Mouse (Mus musculus) heart, embryonic 14.5 days (tissue): ENCODE results near the gene Ahdc1. TPM values are rescaled to one million over a fixed set of nuclear protein-coding genes. Genes with fewer than 3 reads are reported as not detected.
A peak's percentile ranks its signal among the peaks of the same experiment; 100 is the strongest.

ENCODE experiments used
- ATAC-seq: fragments of 200-750 bp; cut with Nextera tagmentation; 2 replicates; pipeline ENCODE4 v1.8.0; 2017; ENCODE audit warnings: low read depth, moderate TSS enrichment; ENCODE audit not compliant: insufficient number of reproducible peaks, insufficient read depth, low FRiP score
- H3K27ac ChIP-seq, 2 experiments: fragments of 200-500 bp in 1 of 2; fragments of 300-500 bp in 1 of 2; sonication (generic) in 1 of 2; replicated peaks in 1 of 2; 2 replicates each; pipeline ENCODE4 v1.5.1; 2012 to 2014; ENCODE audit warnings: low read depth in 2 of 2, low read length in 2 of 2, control low read depth in 1 of 2, mild to moderate bottlenecking in 1 of 2, mixed read lengths in 1 of 2; ENCODE audit not compliant: control insufficient read depth in 1 of 2, insufficient read depth in 1 of 2
- H3K27me3 ChIP-seq: fragments of 300-500 bp; sonication (generic); 2 replicates; pipeline ENCODE4 v1.6.1; 2014; ENCODE audit warnings: mild to moderate bottlenecking, low read length, control low read depth; ENCODE audit not compliant: control insufficient read depth, insufficient read depth
- H3K36me3 ChIP-seq: fragments of 300-500 bp; sonication (generic); 2 replicates; pipeline ENCODE4 v1.6.1; 2014; ENCODE audit warnings: mild to moderate bottlenecking, control low read depth, low read length, mixed read lengths; ENCODE audit not compliant: control insufficient read depth, insufficient read depth
- H3K4me1 ChIP-seq, 2 experiments: fragments of 200-500 bp in 1 of 2; fragments of 300-500 bp in 1 of 2; sonication (generic) in 1 of 2; 2 replicates each; pipeline ENCODE4 v1.6.1; 2012 to 2014; ENCODE audit warnings: low read length in 2 of 2, control low read depth in 1 of 2, mixed read lengths in 1 of 2; ENCODE audit not compliant: control insufficient read depth in 2 of 2, insufficient read depth in 2 of 2
- H3K4me2 ChIP-seq: fragments of 300-500 bp; sonication (generic); 2 replicates; pipeline ENCODE4 v1.6.1; 2014; ENCODE audit warnings: mild to moderate bottlenecking, low read length
- H3K4me3 ChIP-seq, 2 experiments: fragments of 200-500 bp in 1 of 2; fragments of 300-500 bp in 1 of 2; sonication (generic) in 1 of 2; 2 replicates each; pipeline ENCODE4 v1.5.1; 2012 to 2014; ENCODE audit warnings: low read length in 2 of 2, mild to moderate bottlenecking in 2 of 2, control low read depth in 1 of 2, low read depth in 1 of 2, moderate library complexity in 1 of 2; ENCODE audit not compliant: control insufficient read depth in 1 of 2, insufficient read depth in 1 of 2
- H3K9ac ChIP-seq: fragments of 300-500 bp; sonication (generic); 2 replicates; pipeline ENCODE4 v1.6.1; 2014; ENCODE audit warnings: mild to moderate bottlenecking, low read length
- H3K9me3 ChIP-seq: fragments of 300-500 bp; sonication (generic); 2 replicates; pipeline ENCODE4 v1.6.1; 2016; ENCODE audit warnings: low read length, control low read depth; ENCODE audit not compliant: control insufficient read depth
- WGBS: fragments of 180-500 bp; shearing (Covaris S2); extraction: QIAGEN DNeasy Blood & Tissue Kit; methylation state at CpG from one replicate; pipeline ENCODE4 v1.1.7; 2014; 5-methylcytosine and 5-hydroxymethylcytosine counted together
- polyA plus RNA-seq: library from polyadenylated mRNA; unstranded; fragments of >200 nt; fragmentation: Nextera tagmentation; extraction: Ambion mirVana; gene quantifications from 2 replicates; pipeline ENCODE4 v1.2.1, GENCODE M21; 2014

Gene Ahdc1
- polyA plus RNA-seq, 1 experiment from 2014 or later: 9.0 TPM

- Histone ChIP-seq H3K9ac (peak overlapping the region; percentile 70), H3K27ac (peak overlapping the region in 1 of 2 experiments; percentile 96; a peak in 2 of 4 replicates), H3K9me3 (no peaks in the 10 kb centered on the region), H3K27me3 (no peaks in the 10 kb centered on the region), H3K4me2 (0 out of 2 replicates have a peak overlapping the region, but pooled peaks have one; percentile 18), H3K4me3 (no peak overlapping the region), H3K4me1 (peaks cover 90 to 100% of the 10 kb centered on the region in 2 experiments), H3K36me3 (no peaks in the 10 kb centered on the region)
- WGBS: 32% methylated on average over 16 of the region's 16 CpGs
- ATAC-seq: no peak
Measured at GRCm38 (mm10) chr4:133047353-133048105, 36.5 kb downstream of the Ahdc1 start.

DNA sequence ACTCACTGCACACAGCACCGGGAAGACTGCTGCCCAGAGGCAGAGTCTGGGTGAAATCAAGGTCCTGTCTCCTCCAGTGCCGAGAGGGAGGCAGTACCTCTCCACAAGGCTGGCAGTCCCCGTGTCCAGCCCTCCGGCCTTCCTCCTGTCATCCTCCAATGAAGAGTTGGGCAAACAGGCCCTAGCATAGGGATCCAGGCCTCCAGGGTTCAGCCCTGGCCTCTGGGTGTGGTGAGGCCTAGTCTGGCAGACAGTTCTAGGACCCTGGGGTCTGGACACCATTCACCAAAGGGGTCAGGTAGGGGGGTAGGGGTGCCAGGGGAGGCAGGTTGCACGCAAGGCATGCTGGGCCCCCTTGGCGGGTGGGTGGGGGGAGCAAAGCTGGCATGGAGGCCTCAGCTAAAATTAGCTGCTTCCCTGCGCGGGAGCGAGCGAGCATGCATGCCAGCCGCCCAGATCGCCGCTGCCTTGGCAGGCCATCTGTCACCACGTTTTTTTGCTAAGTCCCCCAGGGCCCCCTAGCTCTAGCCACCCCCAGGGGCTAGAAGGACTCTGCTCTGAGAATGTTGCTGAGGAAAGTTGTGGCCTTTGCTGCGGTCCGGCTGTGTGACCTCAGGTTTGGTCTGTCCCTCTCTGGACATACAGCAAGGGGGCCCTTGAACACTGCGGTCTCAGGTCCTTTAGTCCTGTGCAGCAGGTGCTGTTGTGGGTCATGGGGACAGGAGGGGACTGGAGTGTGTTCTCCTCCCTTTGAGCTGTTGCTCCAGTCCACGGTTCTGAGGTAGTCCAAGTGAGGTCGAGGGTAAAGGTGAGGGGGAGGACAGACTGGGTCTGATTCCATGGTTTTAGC, 38.2 kb downstream of the Ahdc1 start:
- ATAC-seq: peak; percentile 42; the same call in 1 of the 2 replicates
- Histone ChIP-seq H3K36me3 (no peaks in the 10 kb centered on the region), H3K27me3 (no peaks in the 10 kb centered on the region), H3K27ac (peak overlapping the region; percentile 92 to 96), H3K4me1 (peaks cover 80 to 99% of the 10 kb centered on the region in 2 experiments), H3K4me2 (peak overlapping the region; percentile 59), H3K9ac (peak overlapping the region; percentile 70), H3K9me3 (no peaks in the 10 kb centered on the region), H3K4me3 (peak overlapping the region in 1 of 2 experiments; percentile 5; a peak in 1 of 4 replicates)
- WGBS: 22% methylated on average over 19 of the region's 19 CpGs

DNA sequence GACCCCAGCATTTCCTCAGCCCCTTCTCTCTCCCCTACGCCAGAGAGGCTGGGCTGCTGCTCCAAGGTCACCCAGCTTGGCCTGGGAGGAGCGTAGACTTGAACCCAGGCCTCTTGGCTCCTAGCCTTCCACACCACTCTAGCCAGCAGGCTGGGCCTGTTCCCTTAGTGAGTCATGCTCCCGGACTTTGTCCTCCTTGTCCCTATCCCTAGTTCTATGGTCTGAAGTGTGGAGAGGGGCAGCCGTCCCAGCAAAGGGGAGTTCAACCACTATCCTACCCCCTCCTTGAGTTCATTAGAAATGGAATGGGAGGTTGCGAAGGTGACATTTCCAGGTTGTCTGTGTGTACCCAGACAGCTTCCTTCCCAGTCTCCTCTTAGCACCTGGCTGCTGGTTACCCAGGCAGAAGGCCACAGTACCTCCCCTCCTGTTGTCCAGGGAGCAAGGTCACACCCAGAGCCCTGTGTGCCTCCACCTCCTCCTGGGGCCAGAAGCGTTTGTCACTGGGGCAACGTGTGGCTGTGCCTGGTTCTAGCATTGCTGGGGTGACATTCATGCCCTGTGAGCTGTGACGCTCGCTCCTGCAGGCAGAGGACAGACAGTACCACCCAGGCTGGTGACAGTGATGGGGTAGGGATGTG, 39.3 kb downstream of the Ahdc1 start:
- Histone ChIP-seq H3K9me3 (no peaks in the 10 kb centered on the region), H3K4me2 (peak overlapping the region; percentile 59), H3K36me3 (peaks cover 9% of the 10 kb centered on the region), H3K27ac (peak overlapping the region; percentile 92 to 96), H3K4me3 (no peak overlapping the region), H3K4me1 (peaks cover 71 to 98% of the 10 kb centered on the region in 2 experiments), H3K9ac (peak overlapping the region; percentile 70), H3K27me3 (no peaks in the 10 kb centered on the region)
- no peak for ATAC-seq
- 58% methylated on average over 9 of the region's 9 CpGs for WGBS

DNA sequence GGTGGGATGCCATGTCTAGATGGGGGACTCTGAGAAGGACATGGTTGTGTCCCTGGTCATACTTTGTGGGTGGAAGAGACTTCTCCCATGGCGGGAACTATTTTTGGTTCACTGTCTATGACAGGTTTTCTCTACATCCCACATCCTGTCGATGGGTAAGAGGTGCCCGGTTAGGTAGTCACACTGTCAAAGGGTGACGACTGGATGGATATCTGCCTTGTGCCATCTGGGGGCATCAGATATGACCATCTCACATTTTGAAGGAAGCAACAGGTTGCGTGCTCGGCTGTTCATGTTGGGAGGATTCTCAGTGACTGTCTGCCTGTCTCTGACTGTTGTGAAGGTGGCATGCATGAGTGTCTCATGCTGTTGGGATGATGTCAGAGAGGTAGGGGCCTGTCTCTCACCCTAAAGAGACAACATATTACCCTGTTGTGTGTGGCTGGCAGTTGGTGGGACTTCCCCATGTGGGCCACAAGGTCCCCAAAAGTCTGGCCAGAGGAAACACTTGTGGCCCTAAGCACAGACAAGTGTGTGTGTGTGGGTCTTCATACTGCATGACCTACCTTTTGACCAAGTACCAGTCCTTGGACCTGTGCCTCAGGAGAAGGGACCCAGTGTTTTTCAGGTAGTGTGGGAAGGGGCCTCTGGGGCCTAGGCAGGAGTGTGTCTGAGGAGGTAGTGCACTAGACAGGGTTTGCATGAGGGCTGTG, 39.9 kb downstream of the Ahdc1 start:
- Histone ChIP-seq H3K4me2 (peak overlapping the region; percentile 27; the same call in 1 of the 2 replicates), H3K4me1 (peaks cover 66 to 98% of the 10 kb centered on the region in 2 experiments), H3K9me3 (no peaks in the 10 kb centered on the region), H3K27me3 (no peaks in the 10 kb centered on the region), H3K27ac (peak overlapping the region in 1 of 2 experiments; percentile 96; a peak in 3 of 4 replicates), H3K36me3 (peaks cover 12% of the 10 kb centered on the region), H3K9ac (peak overlapping the region; percentile 70), H3K4me3 (no peak overlapping the region)
- ATAC-seq: no peak
- 58% methylated on average over 6 of the region's 6 CpGs for WGBS

DNA sequence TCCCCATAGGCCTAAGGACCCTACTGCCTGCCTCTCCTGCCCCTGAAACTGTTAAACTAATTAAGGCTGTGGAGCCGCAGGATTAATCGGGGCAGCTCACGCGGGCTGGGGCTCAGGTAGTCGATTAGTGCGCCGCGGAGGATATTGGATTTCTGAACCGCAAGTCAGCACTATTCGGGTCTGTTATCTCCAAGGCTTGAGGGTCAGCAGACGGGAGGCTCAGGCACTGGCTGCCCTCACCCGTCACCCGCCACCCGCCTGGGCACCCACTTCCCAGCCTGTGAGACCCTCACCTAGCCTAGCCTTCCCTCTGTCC, 40.4 kb downstream of the Ahdc1 start:
- no peaks in the 10 kb centered on the region for H3K9me3 ChIP-seq
- ATAC-seq: no peak
- H3K36me3 ChIP-seq: peaks cover 12% of the 10 kb centered on the region
- peak overlapping the region; percentile 33 to 96; a peak in 3 of 4 replicates for H3K27ac ChIP-seq
- peaks cover 66 to 98% of the 10 kb centered on the region in 2 experiments for H3K4me1 ChIP-seq
- no peak overlapping the region for H3K4me3 ChIP-seq
- H3K27me3 ChIP-seq: no peaks in the 10 kb centered on the region
- H3K4me2 ChIP-seq: peak overlapping the region; percentile 27; the same call in 1 of the 2 replicates
- peak overlapping the region; percentile 36 for H3K9ac ChIP-seq
- 36% methylated on average over 14 of the region's 14 CpGs for WGBS

GRCm38 (mm10) chr4:133052029-133052745, 41.1 kb downstream of the Ahdc1 start:
- Histone ChIP-seq H3K4me2 (no peak overlapping the region), H3K4me1 (peaks cover 61 to 97% of the 10 kb centered on the region in 2 experiments), H3K27ac (peak overlapping the region; percentile 33 to 96; a peak in 3 of 4 replicates), H3K36me3 (peaks cover 12% of the 10 kb centered on the region), H3K27me3 (no peaks in the 10 kb centered on the region), H3K4me3 (no peak overlapping the region), H3K9ac (peak overlapping the region; percentile 36; the same call in 1 of the 2 replicates), H3K9me3 (no peaks in the 10 kb centered on the region)
- WGBS: 41% methylated on average over 6 of the region's 6 CpGs
- ATAC-seq: no peak
